Mouse (Mus musculus): ENCODE measurements at regions not wholly inside any gene's neighbourhood (a gene's known extent, or its start where the extent isn't known, plus 50 kb on each side); places are given as distances from the start of the nearest gene placed in this dataset.

GRCm38 (mm10) chr7:111136066-111136639, 53.3 kb upstream of the Eif4g2 start:
- no peak for DNase-seq (ENCODE audit: low spot score)
- Histone ChIP-seq H3K4me2 (ENCODE audit: low read depth, low read length) (no peak overlapping the region), H3K9ac (ENCODE audit: low read depth, low read length) (no peak overlapping the region), H3K27ac (replicated peaks; ENCODE audit: low read depth, low read length) (no peak overlapping the region), H3K27me3 (replicated peaks; ENCODE audit: control insufficient read depth, insufficient read depth, low read length) (no peaks in the 10 kb centered on the region), H3K4me3 (ENCODE audit: low read depth, low read length) (no peak overlapping the region), H3K9me3 (ENCODE audit: control insufficient read depth, low read length) (no peaks in the 10 kb centered on the region), H3K4me1 (ENCODE audit: control insufficient read depth, insufficient read depth, low read length) (peaks cover under 1% of the 10 kb centered on the region; the same call in 1 of the 2 replicates), H3K36me3 (ENCODE audit: control insufficient read depth, insufficient read depth, low read length) (no peaks in the 10 kb centered on the region)
- no peak for ATAC-seq (ENCODE audit: low read depth)
- 65% methylated on average over 6 of the region's 6 CpGs for WGBS

GRCm38 (mm10) chr7:111134496-111134895, 51.7 kb upstream of the Eif4g2 start:
- ATAC-seq (ENCODE audit: low read depth) (no peak), DNase-seq (ENCODE audit: low spot score) (no peak)
- H3K9me3 ChIP-seq (ENCODE audit: control insufficient read depth, low read length) = no peaks in the 10 kb centered on the region
- H3K9ac ChIP-seq (ENCODE audit: low read depth, low read length) = no peak overlapping the region
- no peak overlapping the region for H3K4me3 ChIP-seq (ENCODE audit: low read depth, low read length)
- no peak overlapping the region for H3K27ac ChIP-seq (replicated peaks; ENCODE audit: low read depth, low read length)
- H3K27me3 ChIP-seq (replicated peaks; ENCODE audit: control insufficient read depth, insufficient read depth, low read length) = no peaks in the 10 kb centered on the region
- 82% methylated on average over 2 of the region's 2 CpGs for WGBS
- H3K4me2 ChIP-seq (ENCODE audit: low read depth, low read length) = no peak overlapping the region
- no peaks in the 10 kb centered on the region for H3K36me3 ChIP-seq (ENCODE audit: control insufficient read depth, insufficient read depth, low read length)
- no peaks in the 10 kb centered on the region for H3K4me1 ChIP-seq (ENCODE audit: control insufficient read depth, insufficient read depth, low read length)

Measured in embryonic facial prominence, embryonic 14.5 days (tissue).